Mouse (Mus musculus): ENCODE measurements around the gene Gpr157.
"Not testable (repeated sequence)": the region's sequence is repeated elsewhere in the genome, so short reads cannot be mapped to it uniquely, and the experiment has no call there.

The Gpr157 gene

DNA sequence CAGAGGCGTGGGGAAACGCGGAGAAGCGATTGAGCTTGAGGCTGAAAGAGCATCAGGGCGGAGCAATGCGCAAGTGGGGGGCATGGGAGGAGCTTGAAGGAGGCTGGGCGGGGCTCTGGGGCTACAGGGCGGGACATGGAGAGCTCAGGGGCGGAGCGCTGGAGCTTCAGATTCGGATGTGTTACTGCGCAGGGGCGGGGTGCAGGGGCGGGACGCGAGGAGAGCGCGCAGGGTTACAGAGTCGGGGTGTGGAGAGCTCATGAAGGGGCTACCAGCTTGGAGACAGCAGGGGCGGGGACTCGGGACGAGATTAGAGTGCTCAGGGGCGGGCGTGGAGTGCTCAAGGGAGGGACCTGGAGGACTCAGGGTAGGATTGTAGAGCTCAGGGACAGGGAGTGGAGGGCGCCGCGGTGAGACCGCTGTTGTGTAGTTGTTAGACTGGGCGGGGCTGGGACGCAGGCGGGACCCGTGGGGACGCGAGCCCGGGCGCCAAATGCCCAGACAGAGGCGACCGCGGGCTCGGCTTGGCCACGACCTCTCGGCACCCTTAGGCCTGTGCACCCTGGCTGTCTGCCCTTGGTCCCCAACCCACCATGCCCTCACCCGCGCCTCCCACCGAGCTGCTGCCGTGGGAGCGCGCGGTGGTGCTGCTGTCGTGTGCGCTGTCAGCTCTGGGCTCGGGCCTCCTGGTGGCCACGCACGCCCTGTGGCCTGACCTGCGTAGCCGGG is at the start of gene Gpr157:
Gene Gpr157, plus strand, starts transcription at position 205 of the 729 bp plus-strand sequence.
- peak; percentile 91 for DNase-seq (ENCODE audit: low read depth, low spot score)

DNA sequence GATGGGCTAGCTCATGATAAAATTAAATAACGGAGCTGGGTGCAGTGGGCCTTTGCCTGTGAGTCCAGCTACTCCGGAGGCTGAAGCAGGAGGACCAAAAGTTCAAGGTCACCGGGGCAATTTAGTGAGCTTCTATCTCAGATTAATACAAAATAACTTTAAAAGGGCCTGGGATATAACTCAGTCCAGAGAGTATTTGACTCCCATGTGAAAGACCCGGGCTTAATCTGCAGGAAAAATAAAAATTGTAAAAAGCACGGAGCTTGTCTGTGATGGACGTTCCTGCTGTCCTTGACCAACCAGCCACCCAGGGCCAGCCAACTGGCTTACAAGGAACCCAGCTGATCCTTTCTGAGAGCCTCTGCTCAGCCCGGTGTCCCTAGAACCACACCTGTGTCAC is 48.6 kb upstream of the Gpr157 start:
- DNase-seq (ENCODE audit: low read depth, low spot score), result no peak

DNA sequence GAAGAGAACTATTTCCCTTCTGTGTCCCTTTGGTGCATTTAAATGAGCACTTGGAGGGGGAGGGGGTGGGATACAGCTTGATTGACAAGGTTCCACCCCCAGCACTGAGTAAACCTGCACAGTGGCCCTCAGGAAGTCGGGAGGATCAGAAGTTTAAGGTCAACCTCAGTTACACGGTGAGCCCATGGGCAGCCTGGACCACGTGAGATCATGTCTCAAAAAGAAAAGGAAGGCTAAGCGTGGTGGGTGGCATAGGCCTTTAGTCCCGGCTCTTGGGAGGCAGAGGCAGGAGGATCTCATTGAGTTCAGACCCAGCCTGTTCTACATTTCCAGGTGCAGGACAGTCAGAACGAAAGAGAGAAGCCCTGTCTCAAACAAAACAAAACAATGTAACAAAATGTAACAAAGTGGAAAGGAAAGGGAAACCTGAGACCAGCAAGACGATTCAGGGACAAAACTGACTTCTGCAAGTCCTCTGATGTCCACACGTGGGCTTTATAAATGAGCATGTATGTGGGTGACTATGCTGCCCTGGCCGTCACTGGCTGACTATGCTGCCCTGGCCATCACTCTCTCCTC is 47.1 kb upstream of the Gpr157 start:
- no peak for DNase-seq (ENCODE audit: low read depth, low spot score)

DNA sequence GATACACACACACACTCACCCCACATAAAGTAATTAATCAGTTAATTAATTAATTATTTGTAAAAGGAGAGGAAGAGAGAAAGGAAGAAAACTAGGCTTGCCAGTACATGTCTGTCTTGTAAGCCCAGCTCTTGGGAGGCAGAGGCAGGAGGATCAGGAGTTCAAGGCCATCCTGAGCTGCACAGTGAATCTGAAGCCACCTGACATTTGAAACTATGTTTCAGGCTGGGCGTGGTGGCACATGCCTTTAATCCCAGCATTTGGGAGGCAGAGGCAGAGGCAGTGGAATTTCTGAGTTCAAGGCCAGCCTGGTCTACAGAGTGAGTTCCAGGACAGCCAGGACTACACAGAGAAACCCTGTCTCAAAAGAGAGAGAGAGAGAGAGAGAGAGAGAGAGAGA is 46.3 kb upstream of the Gpr157 start:
- not testable (repeated sequence) for DNase-seq (ENCODE audit: low read depth, low spot score)

DNA sequence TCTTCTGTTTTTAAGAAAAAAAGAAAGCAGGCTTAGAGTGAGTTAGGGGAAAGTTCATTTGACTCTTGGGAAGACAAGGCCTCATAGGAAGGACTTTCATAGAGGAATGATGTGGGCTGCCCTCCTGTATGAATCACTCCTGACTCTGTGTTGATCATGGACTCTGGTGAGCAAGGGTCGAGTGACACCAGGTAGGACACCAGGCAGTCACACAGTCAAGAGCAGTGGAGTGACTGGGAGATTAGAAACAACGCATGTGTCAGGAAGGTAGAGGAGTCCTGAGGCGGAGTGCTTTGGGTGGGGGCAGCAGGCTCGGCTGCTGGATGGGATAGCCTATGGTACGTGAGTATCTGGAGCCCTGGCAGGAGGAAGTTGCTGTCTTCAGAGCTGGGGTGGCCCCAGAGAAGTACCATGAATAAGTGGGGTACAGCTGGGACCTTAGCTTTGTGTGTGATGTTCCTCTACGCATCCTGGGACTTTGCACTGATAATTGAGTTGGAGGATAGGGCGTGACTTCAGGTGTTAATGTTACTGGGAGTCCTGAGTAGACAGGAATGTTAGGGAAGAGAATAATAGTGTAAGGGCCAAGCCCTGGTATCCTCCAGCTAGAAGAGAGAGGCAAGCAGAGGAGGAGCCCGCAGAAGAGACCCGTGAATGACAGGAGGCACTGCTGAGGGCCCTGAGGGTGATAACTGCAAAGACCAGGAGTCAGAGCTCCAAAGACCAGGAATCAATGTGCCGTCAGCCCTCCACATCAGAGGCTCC is 45.6 kb upstream of the Gpr157 start:
- no peak for DNase-seq (ENCODE audit: low read depth, low spot score)

DNA sequence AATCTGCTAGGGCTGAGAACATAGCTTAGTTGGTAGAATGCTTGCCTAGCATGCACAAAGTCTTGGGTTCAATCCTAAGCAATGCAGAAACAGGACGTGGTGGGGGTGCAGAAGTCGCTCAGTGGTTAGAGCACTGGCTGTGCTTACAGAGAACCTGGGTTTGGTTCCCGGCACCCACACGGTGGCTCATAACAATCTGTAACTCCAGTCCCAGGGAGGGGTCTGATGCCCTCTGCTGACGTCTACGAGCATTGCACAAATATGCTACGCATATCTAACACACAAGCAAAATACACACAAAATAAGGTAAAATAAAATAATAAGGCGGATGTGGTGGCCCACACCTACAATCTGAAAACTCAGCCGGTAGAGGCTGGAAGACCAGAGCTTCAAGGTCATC is 43.6 kb upstream of the Gpr157 start:
- no peak for DNase-seq (ENCODE audit: low read depth, low spot score)

DNA sequence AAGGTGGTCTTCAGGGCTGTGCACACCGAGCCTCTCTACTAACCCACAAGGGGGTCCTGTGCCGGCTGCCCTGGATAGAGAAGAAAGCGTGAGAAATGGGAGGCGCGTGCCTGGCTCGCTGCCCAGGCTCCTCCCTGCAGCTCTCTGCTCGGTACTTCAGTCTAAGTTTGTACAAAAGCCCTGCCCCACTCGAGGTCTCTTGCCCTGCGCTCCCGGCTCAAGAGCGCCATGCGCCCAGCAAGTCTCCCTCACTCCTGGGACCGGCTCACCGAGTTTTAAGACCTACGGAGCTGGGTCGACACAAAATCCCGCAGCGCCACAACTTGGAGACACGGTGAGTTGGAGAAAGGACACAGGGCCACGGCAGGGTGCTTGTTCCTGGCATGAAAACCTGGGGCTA is 39.1 kb upstream of the Gpr157 start:
- no peak for DNase-seq (ENCODE audit: low read depth, low spot score)

DNA sequence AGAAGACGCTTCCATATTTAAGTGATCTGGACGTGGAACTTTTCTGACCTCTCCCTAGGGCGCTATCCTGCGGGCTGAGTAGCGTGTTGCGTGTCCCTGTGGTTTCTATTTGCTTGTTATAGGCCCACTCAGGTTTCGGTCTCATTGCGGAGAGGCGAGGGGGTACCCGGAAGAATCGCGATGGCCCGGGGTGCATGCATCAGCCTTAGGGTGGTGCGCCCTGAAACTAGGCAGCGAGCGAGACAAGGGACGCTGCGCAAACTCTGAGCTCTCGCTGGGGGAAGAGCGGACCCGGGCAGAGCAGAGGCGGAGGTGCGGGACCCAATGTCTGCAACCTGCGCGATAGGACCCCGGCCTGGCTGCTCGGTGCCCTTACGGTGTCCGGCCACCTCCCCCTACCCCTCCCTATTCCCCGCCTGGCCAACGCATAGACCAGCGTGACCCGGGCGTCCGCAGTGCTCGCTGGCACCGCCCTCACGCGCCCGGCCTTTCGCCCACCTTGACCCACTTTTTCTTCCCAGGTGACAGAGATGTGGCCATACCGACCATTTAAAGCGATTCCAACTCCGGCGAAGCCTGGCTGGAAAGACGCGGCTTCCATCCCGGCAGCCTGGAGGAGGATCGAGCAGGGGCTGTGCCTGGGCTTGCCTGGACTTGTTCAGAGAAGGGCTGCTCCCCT is 38.5 kb upstream of the Gpr157 start:
- DNase-seq (ENCODE audit: low read depth, low spot score), result no peak

DNA sequence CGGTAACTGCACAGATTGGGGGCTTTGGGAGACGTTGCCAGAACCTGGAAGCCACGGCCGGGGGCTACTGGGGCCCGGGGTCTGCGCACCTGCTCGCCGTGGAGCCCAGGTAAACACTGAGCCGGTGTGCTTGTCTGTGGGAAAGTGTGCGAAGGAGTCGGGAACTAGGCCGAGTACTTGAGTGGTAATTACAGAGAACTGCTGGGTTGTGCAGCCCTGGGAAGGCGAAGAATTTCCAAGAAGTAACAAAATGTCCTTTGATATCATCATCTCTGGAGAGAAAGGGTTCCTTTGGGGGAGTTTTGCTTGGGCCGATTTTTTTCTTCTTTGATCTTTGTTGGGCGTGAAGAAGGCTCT is 38.0 kb upstream of the Gpr157 start:
- DNase-seq (ENCODE audit: low read depth, low spot score), result no peak

DNA sequence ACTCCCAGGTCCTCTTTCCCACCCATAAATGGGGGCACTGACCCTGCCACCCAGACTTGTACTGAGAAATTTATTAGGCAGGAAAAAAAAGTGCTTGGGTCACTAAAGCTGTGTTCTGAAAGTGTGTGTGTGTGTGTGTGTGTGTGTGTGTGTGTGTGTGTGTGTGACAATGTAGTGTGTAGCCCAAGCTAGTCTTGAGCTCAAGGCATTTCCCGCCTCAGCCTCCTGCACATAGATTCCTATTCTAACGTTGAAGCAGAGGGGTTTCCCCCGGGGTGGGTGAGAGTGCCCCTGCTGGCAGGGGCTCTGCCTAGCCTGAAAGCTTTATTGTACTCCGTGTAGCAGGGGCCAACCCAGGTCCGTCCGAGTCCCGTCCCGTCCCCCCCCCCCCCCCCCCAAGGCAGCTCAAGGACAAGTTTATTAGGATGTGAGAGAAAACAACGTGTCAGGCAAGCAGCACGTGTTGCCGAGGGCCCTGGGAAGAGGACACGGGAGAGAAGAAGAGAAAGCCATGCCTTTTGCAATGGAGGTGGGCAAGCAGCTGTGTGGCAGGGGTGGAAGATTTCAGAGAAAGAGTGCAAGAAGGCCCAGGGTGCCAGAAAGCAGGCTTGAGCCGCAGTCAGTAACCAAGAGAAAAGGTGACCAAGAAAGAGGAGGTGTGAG is 37.5 kb upstream of the Gpr157 start:
- no peak for DNase-seq (ENCODE audit: low read depth, low spot score)

DNA sequence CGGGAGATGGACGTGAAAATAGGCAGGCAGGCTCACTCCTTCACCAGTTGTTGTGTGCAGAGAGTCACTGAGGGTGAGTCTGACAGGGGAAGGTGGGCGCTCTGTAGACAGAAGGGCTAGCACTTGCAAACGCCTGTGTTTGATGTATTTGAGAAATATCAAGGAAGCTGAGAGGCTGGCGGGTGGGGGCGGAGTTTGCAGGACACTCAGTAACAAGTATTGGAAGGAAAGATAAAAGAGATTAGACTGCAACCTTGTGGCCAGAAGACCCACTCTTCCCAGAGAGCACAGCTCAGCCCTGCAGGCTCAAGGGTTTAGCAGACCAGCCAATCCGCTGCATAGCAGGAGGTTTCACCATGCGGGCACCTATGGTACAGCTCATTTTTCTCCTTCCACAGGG is 35.7 kb upstream of the Gpr157 start:
- DNase-seq (ENCODE audit: low read depth, low spot score), result no peak

DNA sequence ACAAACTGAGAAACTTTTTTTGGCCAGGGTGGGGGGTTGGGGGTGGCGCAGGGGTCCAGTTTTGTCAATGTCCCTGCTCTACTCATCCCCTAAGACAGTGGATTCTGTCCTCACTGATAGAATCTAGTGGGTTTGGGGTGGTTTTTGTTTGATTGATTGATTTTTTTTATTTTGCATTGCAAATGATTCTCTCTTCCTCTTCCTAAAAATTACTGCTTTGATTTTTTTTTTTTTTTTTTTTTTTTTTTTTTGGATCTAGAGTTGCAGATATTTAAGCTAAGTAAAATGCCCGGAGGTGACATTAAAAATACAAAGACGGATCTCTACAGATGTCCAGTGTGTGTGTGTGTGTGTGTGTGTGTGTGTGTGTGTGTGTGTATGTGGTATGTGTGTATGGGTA is 34.8 kb upstream of the Gpr157 start:
- no peak for DNase-seq (ENCODE audit: low read depth, low spot score)

DNA sequence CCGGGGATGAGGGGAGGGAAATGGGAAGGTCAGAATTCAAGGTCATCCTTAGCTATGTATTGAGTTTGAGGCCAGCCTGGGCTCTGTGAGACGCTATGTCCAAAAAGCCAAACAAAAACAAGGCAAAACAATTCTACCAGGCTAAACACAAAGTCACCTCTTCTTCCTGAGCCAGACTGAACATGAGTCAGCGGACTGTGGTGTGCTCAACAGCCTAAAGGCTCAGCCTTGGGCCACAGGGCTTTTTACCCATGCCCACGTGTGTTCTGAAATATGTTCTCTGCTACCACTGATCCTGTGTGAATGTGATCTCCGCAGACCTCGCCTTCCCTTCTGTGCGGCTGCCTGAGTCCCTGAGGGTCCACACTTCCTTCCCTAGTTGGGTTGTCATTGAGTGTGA is 31.0 kb upstream of the Gpr157 start:
- no peak for DNase-seq (ENCODE audit: low read depth, low spot score)

DNA sequence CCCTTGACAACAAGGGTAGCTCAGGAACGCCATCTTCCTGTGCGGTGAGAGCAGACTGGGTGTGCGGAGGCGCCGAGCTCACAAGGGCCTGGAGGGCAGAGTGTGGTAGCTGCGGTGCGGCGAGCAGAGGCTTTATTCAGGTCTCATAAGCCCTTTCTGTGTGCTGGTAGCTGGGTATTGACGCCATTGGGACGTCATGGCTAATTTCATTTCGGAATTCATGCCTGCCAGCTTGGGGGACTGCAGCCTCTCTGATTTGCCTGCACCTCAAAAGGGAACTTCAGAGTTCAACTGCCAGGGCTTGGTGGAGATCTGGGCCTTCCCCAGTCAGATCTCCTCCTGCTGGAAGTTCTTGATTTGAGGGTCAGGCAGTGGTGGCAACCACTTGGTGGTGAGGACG is 29.4 kb upstream of the Gpr157 start:
- no peak for DNase-seq (ENCODE audit: low read depth, low spot score)

DNA sequence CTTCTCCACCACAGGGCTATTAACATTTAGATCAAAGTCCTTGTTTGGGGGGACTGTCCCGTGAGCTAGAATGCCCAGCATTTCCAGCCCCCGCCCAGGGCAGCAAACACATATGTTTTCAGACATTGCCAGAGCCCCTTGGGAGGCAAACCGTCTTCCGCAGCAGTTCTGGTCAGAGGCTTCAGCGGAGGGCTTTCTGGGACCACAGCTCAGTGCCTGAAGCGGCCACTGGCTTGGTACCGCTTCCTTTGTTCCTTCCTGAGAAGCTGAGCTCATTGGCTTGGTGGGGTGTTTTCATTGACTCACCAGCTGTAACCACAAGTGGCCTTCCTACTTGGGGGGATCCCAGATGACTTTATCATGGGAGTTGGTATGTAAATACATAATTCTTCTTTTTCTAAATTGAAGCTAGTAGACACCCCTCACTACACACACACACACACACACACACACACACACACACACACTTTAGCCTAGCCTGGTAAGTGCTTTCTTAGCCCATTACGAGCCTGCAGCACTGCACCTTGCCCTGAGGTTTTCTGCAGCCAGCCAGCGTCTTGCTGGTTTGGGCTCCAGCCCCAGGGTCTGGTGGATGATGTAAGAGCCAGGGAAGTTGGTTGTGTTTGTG is 27.2 kb upstream of the Gpr157 start:
- no peak for DNase-seq (ENCODE audit: low read depth, low spot score)

DNA sequence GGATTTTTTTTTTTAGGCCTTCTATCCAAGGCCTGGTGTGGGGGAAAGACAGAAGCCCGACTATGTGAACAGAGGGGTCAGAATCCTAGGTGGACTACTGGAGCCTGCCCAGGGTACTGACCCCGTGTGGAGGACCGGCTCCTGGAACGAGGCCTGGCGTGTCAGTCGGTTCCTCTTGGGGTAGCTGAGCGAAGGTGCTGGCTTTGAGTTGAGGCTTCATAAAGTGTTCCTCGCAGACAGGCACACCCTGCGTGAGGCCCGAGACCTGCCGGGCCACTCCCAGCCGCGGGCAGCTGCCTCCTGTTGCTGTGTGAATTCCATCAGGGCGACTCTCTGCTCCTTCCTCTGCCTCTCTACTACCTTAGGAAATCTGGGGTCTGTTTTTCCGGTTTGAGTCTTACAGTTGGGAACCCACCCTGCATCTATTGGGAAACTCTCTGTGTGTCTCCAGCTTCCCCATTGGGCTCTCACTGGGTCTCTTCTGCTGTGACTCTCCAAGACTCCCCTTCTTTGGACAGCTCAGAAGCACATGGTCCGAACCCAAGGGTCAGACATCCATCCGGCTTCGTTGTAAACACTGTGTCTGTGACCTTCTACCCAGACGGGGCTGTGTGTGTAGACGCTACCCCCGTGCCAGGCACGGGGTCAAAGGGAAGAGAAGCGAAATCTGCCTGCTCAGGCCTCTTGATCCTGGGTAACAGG is 26.5 kb upstream of the Gpr157 start:
- DNase-seq (ENCODE audit: low read depth, low spot score), result no peak

DNA sequence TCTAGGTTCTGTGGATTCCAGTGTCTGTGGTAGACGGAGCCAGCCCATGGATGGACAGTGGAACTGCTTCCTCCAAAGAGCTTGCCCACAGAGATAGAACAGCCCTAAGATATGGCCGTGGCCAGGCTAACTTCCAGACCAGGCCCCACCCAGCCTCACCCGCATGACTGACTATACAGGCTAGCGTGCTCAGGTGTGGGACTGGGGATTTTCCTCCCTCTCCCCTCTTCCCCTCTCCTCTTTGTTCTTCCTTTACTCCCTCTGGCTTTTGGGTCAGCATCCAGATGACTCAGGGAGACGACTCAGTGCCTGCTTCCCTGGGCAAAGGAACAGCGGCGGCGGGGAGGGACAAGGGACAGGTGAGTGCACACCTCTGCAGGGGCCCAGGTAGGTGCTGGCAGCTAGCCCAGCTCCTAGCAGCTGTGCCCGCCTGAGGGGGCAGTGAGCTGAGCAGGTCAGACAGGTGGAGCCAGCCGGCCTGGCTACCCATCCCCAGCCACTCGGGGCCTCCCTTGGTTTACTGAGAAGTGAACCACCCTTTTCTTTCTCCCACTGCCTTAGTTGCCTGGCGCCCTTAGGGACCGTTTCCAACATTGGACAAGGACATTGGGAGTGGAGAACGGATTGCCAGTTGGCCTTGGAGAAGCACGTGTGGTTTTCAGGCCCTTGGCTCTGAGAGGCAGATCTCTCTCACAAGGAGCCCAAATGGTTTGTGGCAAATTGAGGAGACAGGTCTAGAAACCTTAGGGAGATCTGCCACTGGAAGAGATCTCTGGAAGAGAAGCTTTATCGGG is 25.5 kb upstream of the Gpr157 start:
- DNase-seq (ENCODE audit: low read depth, low spot score), result no peak

DNA sequence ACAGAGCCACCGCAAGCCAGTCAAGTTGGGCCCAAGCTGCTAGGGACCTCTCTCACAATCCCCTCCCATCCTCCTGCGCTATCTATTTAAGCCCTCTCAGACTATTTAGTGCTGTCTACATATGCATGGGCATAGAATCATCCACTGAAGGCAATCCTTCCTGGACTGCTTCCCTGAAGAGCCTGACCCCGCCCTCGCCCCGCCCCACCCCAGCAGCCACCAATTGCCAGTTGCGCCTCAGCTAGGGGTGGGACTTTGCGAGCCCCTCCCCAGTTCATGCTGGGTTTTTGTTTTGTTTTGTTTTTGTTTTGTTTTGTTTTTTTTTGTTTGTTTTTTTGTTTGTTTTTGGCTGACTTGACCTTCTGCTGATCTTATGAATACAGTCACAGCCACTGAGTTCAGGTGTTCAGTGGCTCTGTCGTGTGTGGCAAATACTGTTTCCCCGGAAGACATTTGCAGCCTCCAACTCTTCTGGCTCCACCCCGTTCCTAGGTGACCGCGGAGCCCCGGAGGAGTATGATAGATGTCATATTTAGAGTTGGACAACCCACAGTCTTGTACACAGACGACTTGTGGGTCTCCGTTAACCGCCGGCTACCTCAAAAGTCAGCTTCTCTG is 20.4 kb upstream of the Gpr157 start:
- DNase-seq (ENCODE audit: low read depth, low spot score), result no peak

DNA sequence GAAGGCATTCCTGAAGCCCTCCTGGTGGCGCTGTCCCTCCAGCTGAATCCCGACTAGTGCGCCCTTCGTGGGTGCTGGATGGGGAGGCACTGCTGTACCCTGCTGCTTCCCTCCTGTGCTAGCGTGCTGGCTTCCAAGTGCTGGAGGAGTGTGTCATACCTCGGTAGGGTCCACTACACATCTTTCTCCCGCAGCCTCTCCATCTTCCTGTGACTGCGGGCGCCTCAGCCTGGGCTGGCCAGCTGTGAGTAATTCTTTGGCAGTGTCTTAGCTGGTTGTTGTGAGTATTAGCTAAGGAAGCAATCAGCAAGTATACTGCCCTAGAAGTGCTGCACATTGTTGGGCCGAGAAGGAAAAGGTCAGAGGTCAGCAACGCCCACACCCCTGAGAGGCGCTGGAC is 18.9 kb upstream of the Gpr157 start:
- no peak for DNase-seq (ENCODE audit: low read depth, low spot score)

DNA sequence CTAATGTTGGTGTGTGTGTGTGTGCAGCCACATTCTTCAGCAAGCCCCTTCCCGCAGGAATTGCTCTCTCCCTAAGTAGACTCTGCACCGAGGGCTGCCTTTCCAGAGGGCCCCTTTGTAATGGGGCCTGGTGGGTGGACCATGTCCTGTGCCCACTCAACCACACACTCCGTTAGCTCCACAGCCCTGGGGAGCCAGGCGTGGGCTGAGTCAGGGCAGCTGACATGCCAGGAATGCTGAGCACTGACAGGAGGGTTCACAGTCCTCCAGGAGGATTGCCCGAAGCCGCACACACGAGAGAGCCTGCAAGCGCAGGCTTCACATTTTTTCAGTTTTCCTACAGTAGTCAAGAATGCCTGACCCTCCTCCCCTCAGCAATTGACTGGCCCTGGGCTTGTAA is 17.0 kb upstream of the Gpr157 start:
- DNase-seq (ENCODE audit: low read depth, low spot score), result no peak
